Mouse (Mus musculus) hindbrain, embryonic 14.5 days (tissue): ENCODE data around the gene Aco2. TPM values are rescaled to one million over a fixed set of nuclear protein-coding genes. Genes with fewer than 3 reads are reported as not detected.
"Not testable (repeated sequence)": the region's sequence is repeated elsewhere in the genome, so short reads cannot be mapped to it uniquely, and the experiment has no call there.

Experiments
- ATAC-seq: fragments of 200-750 bp; cut with Nextera tagmentation; 2 replicates; pipeline ENCODE4 v1.8.0; 2017; ENCODE audit warnings: moderate number of reproducible peaks, mild to moderate bottlenecking, moderate TSS enrichment, moderate library complexity; ENCODE audit not compliant: low FRiP score
- DNase-seq: peaks from one replicate; pipeline ENCODE4 v3.0.0-alpha.2; 2015; ENCODE audit warnings: low spot score
- H3K27ac ChIP-seq: fragments of 300-500 bp; sonication (generic); 2 replicates; pipeline ENCODE4 v1.5.1; 2014; ENCODE audit warnings: mild to moderate bottlenecking, moderate library complexity
- H3K27me3 ChIP-seq: fragments of 300-500 bp; sonication (generic); 2 replicates; pipeline ENCODE4 v1.6.1; 2014; ENCODE audit warnings: mild to moderate bottlenecking, low read length, mixed read lengths; ENCODE audit not compliant: control insufficient read depth, insufficient read depth
- H3K36me3 ChIP-seq: fragments of 300-500 bp; sonication (generic); replicated peaks from 2 replicates; pipeline ENCODE4 v1.6.1; 2014; ENCODE audit not compliant: control insufficient read depth, insufficient read depth
- H3K4me1 ChIP-seq: fragments of 300-500 bp; sonication (generic); replicated peaks from 2 replicates; pipeline ENCODE4 v1.6.1; 2014; ENCODE audit warnings: antibody characterized with exemption, low read length, mixed read lengths; ENCODE audit not compliant: control insufficient read depth, insufficient read depth
- H3K4me2 ChIP-seq: fragments of 300-500 bp; sonication (generic); replicated peaks from 2 replicates; pipeline ENCODE4 v1.6.1; 2014; ENCODE audit warnings: mild to moderate bottlenecking, moderate library complexity
- H3K4me3 ChIP-seq: fragments of 300-500 bp; sonication (generic); replicated peaks from 2 replicates; pipeline ENCODE4 v1.5.1; 2014; ENCODE audit warnings: mild to moderate bottlenecking, low read length
- H3K9ac ChIP-seq: fragments of 300-500 bp; sonication (generic); 2 replicates; pipeline ENCODE4 v1.6.1; 2014
- H3K9me3 ChIP-seq: fragments of 300-500 bp; sonication (generic); 2 replicates; pipeline ENCODE4 v1.6.1; 2016; ENCODE audit warnings: low read length; ENCODE audit not compliant: control insufficient read depth
- WGBS: fragments of 180-500 bp; shearing (Covaris S2); extraction: QIAGEN DNeasy Blood & Tissue Kit; methylation state at CpG from one replicate; pipeline ENCODE4 v1.1.7; 2014; 5-methylcytosine and 5-hydroxymethylcytosine counted together
- polyA plus RNA-seq: library from polyadenylated mRNA; unstranded; fragments of >200 nt; fragmentation: Nextera tagmentation; extraction: Ambion mirVana; gene quantifications from 2 replicates; pipeline ENCODE4 v1.2.1, GENCODE M21; 2014

The Aco2 gene
- polyA plus RNA-seq, 1 experiment from 2014 or later = 252 TPM

DNA sequence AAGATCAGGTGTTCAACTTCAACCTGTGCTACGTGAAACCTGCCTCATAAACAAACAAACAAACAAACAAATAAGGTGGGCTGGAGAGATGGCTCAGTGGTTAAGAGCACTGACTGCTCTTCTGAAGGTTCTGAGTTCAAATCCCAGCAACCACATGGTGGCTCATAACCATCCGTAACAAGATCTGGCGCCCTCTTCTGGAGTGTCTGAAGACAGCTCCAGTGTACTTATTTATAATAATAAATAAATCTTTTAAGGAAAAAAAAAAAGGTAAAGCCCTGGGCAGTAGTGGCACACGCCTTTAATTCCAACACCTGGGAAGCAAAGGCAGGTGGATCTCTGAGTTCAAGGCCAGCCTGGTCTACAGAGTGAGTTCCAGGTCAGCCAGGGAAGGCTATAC lies 36.7 kb downstream of the Aco2 start:
- H3K4me1 ChIP-seq, DNase-seq, H3K4me3 ChIP-seq, H3K4me2 ChIP-seq, H3K27me3 ChIP-seq, H3K27ac ChIP-seq, ATAC-seq, H3K9me3 ChIP-seq, H3K9ac ChIP-seq: not testable (repeated sequence)
- peaks cover 96% of the 10 kb centered on the region for H3K36me3 ChIP-seq
- WGBS = 91% methylated on average over 4 of the region's 4 CpGs

DNA sequence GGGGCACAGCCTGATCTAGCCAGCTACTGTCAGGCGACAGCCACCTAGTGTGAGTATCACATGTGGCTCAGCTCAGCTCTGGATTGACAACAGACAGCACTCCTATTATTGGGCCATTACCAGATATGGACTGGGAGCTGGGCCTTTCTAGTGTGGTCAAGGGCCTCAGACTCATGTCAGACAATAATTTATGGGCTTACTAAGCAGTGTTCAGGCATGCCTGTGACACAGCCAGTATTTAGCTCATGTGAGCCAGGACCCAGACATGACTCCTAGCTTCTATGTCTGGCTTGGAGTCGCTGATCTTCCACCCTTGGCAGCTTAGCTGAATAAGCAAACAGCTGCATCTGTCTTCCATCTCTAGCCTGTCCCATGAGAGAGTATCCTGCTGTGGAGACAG lies 40.4 kb downstream of the Aco2 start:
- Histone ChIP-seq H3K4me3 (no peak overlapping the region), H3K36me3 (peaks cover 88% of the 10 kb centered on the region), H3K27ac (no peak overlapping the region), H3K27me3 (no peaks in the 10 kb centered on the region), H3K4me2 (no peak overlapping the region), H3K9me3 (no peaks in the 10 kb centered on the region), H3K9ac (no peak overlapping the region), H3K4me1 (no peaks in the 10 kb centered on the region)
- ATAC-seq (no peak), DNase-seq (no peak)
- WGBS = 83% methylated on average over 2 of the region's 2 CpGs

DNA sequence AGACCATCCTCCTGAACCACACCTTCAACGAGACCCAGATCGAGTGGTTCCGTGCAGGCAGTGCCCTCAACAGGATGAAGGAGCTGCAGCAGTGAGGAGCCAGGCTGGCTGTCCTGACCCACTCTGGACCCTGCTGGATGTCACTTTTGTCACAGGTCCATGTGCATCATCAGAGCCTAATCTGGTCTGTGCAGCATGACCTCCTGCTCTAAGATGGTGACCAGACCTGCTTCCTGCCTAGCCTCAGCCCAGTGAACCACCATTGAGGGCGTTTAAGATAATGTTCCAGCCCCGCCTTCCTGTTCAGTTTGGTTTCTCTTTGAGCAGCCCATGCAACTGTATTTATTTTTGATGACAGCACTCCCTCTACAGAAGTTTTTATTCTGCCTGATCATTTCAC lies 42.6 kb downstream of the Aco2 start:
- H3K36me3 ChIP-seq = peaks cover 70% of the 10 kb centered on the region

DNA sequence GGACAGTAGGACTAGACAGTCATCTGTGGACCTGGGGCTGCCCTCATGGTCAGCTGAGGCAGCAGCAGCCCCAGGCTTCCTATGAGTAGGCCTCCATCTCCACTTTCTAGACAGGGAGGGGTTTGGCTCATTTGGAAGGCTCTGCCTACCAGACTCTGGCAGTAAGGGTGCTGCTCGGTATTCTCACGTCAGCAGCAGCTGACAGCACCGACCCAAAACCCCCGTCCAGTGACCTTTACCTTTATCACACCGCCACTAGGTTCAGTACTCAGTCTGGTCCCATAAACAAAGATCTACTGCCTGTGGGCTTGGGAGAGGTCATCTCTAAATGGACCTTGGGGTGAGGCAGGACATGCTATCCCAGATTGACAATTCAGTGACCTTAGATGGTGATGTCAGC lies 43.6 kb downstream of the Aco2 start:
- no peaks in the 10 kb centered on the region for H3K27me3 ChIP-seq
- no peak overlapping the region for H3K4me3 ChIP-seq
- H3K27ac ChIP-seq = no peak overlapping the region
- DNase-seq (no peak), ATAC-seq (no peak)
- H3K36me3 ChIP-seq = peaks cover 62% of the 10 kb centered on the region
- H3K4me2 ChIP-seq = no peak overlapping the region
- no peaks in the 10 kb centered on the region for H3K4me1 ChIP-seq
- H3K9ac ChIP-seq = no peak overlapping the region
- WGBS = 90% methylated on average over 5 of the region's 5 CpGs
- no peaks in the 10 kb centered on the region for H3K9me3 ChIP-seq

More for the DNA sequence above, 42.6 kb downstream of the Aco2 start:
- 88% methylated on average over 5 of the region's 5 CpGs for WGBS
- Histone ChIP-seq H3K27ac (no peak overlapping the region), H3K9me3 (no peaks in the 10 kb centered on the region), H3K4me3 (no peak overlapping the region), H3K4me1 (no peaks in the 10 kb centered on the region), H3K27me3 (no peaks in the 10 kb centered on the region), H3K4me2 (no peak overlapping the region), H3K9ac (no peak overlapping the region)
- ATAC-seq = no peak
- no peak for DNase-seq

DNA sequence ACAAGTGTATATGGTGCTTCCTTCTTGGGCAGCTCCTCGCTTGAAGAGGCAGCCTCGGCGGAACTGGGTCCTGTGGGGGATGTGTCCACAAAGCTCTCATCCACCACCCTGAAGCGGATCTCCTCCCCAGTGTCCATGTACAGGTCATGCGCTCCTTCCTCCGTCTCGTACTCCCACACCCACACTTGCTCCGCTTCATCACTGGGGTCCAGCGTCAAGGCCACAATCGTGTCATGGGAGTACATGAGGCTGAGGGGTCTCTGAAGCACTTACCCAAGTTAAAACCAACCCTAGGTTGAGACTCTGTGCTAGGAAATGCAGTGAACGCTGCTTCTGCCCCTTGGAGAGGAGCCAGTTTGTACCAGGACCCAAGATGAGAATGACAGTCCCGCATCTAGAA lies 45.1 kb downstream of the Aco2 start:
- H3K4me3 ChIP-seq = no peak overlapping the region
- no peak overlapping the region for H3K27ac ChIP-seq
- no peak overlapping the region for H3K4me2 ChIP-seq
- peaks cover 47% of the 10 kb centered on the region for H3K36me3 ChIP-seq
- H3K4me1 ChIP-seq = peaks cover 5% of the 10 kb centered on the region; the same call in 1 of the 2 replicates
- no peaks in the 10 kb centered on the region for H3K27me3 ChIP-seq
- WGBS = 93% methylated on average over 12 of the region's 12 CpGs
- no peak overlapping the region for H3K9ac ChIP-seq
- H3K9me3 ChIP-seq = no peaks in the 10 kb centered on the region
- ATAC-seq (no peak), DNase-seq (no peak)

DNA sequence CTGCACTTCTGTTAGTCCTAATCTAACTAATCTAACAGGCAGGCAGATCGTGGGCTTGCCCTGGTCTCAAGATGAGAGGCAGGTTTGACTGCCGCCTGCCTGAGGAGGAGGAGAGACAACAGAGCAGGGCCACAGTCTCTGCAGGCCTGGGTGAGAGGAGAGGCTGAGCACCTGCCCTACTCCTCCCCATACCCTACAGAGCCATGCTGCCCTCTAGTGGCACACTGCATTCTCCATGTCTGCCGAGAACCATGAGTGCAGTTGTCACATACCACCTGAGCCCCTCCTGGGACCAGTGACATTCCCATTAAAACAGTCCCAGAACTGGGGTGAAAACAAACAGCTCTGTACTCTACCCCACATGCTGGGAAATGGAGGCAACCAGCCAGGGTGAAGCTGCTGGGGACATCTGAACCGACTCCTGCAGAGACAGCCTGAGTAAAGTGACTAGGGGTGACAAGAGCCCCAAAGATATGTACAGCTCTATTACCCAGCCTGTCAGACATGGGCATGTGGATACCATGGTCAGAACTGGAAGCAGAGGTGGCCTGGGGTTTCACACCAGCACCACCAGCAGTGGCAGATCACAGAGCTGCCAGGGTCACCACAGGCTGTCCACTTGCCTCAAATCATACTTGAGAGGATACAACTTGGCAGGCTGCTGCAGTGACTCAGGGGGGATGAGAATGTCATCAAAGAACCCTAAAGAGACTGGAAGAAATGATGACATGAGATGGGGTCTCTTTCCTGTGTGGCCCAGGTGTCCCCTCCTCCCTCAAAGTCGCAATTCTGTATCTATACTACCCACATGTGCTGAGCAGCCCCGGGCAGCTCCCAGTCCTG lies 45.7 kb downstream of the Aco2 start:
- Histone ChIP-seq H3K4me3 (no peak overlapping the region), H3K27ac (no peak overlapping the region), H3K9me3 (no peaks in the 10 kb centered on the region), H3K36me3 (peaks cover 41% of the 10 kb centered on the region), H3K27me3 (no peaks in the 10 kb centered on the region), H3K4me1 (peaks cover 5% of the 10 kb centered on the region; the same call in 1 of the 2 replicates), H3K4me2 (no peak overlapping the region), H3K9ac (no peak overlapping the region)
- DNase-seq = peak; percentile 66
- no peak for ATAC-seq
- WGBS = 56% methylated on average over 6 of the region's 6 CpGs

DNA sequence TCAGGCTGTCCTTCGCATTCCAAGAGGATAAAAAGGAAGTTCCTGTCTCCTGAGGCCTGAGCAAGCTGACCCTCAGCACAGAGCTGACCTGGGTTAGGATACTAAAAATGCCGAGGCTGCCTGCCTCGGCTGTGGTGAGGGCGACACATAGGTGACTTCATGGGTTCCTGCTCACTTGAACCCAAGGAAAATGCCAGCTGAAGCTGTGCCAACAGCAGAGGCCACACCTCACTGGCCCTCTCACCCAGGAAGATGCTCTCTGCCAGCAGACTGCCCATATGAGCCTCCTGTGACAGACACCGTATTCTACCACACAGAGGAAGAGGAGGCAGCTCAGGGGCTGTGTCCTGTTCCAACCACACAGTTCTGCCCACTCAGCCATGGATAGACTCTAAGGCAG lies 47.0 kb downstream of the Aco2 start:
- Histone ChIP-seq H3K27me3 (no peaks in the 10 kb centered on the region), H3K27ac (no peak overlapping the region), H3K4me3 (no peak overlapping the region), H3K36me3 (peaks cover 29% of the 10 kb centered on the region), H3K9me3 (no peaks in the 10 kb centered on the region), H3K4me2 (no peak overlapping the region), H3K9ac (no peak overlapping the region), H3K4me1 (peaks cover 5% of the 10 kb centered on the region; the same call in 1 of the 2 replicates)
- DNase-seq (no peak), ATAC-seq (no peak)
- 88% methylated on average over 5 of the region's 5 CpGs for WGBS

DNA sequence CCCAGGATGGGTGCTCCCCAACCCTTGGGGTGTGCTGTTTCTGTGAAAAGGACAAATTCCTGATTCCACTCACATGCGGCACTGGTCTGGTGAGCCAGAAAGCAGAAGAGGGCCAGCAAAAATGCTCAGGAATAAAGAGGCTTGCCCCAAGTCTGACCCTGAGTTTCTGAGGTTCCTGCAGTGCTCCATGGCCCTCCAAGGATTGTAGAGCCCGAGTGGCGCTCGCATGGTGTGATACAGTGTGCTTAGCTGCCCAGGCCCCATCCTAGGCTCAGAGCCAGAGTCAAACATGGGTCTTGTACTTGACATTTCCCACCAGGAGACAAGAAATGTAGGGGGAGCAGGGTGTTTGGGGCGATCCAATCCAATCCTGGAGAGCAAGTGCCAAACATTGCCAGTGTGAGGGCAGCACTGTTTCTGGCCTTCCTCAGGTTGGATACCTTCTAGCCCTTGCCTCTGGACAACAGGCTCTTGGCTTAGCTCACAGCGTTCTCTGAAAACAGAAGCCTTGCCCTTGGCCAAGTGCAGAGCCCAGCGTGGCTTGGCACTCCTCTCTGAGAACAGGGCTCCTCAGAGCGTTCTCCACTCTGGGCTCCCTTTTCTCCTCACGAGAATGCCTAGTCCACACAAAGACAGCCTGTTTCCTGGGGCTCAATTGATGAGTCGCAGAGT lies 48.6 kb downstream of the Aco2 start:
- no peak overlapping the region for H3K4me2 ChIP-seq
- H3K27ac ChIP-seq = 0 out of 2 replicates have a peak overlapping the region, but pooled peaks have one; percentile 6
- 74% methylated on average over 10 of the region's 10 CpGs for WGBS
- DNase-seq (no peak), ATAC-seq (no peak)
- no peak overlapping the region for H3K4me3 ChIP-seq
- no peaks in the 10 kb centered on the region for H3K9me3 ChIP-seq
- no peaks in the 10 kb centered on the region for H3K27me3 ChIP-seq
- H3K4me1 ChIP-seq = peaks cover 21% of the 10 kb centered on the region
- no peak overlapping the region for H3K9ac ChIP-seq
- peaks cover 13% of the 10 kb centered on the region for H3K36me3 ChIP-seq

DNA sequence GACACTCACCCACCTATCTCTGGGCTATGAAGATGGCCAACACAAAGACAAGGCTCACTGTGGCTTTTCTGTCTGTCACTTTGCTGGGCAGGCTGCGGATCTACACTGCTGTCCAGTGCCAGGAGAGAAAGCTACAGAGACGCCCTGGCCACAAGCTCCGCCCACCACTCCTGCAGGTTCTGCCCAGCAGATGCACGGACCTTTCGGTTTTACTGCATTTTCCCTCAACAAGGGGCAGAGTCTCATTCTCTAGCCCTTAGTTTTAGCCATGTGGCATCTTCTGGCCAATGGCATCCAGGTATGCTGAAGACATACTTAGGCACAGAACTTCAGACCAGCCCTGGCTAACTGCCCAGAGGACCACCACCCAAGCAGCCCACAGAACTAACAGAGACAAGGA lies 49.1 kb downstream of the Aco2 start:
- no peak overlapping the region for H3K4me3 ChIP-seq
- ATAC-seq (no peak), DNase-seq (no peak)
- H3K9me3 ChIP-seq = no peaks in the 10 kb centered on the region
- WGBS = 80% methylated on average over 5 of the region's 5 CpGs
- H3K4me2 ChIP-seq = no peak overlapping the region
- H3K27ac ChIP-seq = peak overlapping the region; percentile 6; the same call in 1 of the 2 replicates
- peaks cover 21% of the 10 kb centered on the region for H3K4me1 ChIP-seq
- peaks cover 7% of the 10 kb centered on the region for H3K36me3 ChIP-seq
- no peak overlapping the region for H3K9ac ChIP-seq
- no peaks in the 10 kb centered on the region for H3K27me3 ChIP-seq
